Mouse (Mus musculus) midbrain, embryonic 16.5 days (tissue): Measurements from ENCODE around the gene Socs2. TPM values are rescaled to one million over a fixed set of nuclear protein-coding genes. Genes with fewer than 3 reads are reported as not detected.

Source experiments
- ATAC-seq: fragments of 200-750 bp; cut with Nextera tagmentation; 2 replicates; pipeline ENCODE4 v1.8.0; 2017; ENCODE audit warnings: moderate TSS enrichment
- H3K27ac ChIP-seq: fragments of 300-500 bp; sonication (generic); 2 replicates; pipeline ENCODE4 v1.5.1; 2014; ENCODE audit warnings: mild to moderate bottlenecking, low read length, mixed read lengths
- H3K27me3 ChIP-seq: fragments of 300-500 bp; sonication (generic); 2 replicates; pipeline ENCODE4 v1.6.1; 2014; ENCODE audit warnings: low read depth, low read length, mixed read lengths; ENCODE audit not compliant: control insufficient read depth, insufficient read depth
- H3K36me3 ChIP-seq: fragments of 300-500 bp; sonication (generic); 2 replicates; pipeline ENCODE4 v1.6.1; 2014; ENCODE audit warnings: mild to moderate bottlenecking, low read length, moderate library complexity, mixed read lengths; ENCODE audit not compliant: control insufficient read depth, insufficient read depth
- H3K4me1 ChIP-seq: fragments of 300-500 bp; sonication (generic); 2 replicates; pipeline ENCODE4 v1.6.1; 2014; ENCODE audit warnings: mild to moderate bottlenecking, low read length, mixed read lengths; ENCODE audit not compliant: control insufficient read depth, insufficient read depth
- H3K4me2 ChIP-seq: fragments of 300-500 bp; sonication (generic); 2 replicates; pipeline ENCODE4 v1.6.1; 2014; ENCODE audit warnings: mild to moderate bottlenecking, low read length, mixed read lengths
- H3K4me3 ChIP-seq: fragments of 300-500 bp; sonication (generic); 2 replicates; pipeline ENCODE4 v1.5.1; 2014; ENCODE audit warnings: low read depth, mild to moderate bottlenecking, low read length, moderate library complexity, mixed read lengths
- H3K9ac ChIP-seq: fragments of 300-500 bp; sonication (generic); 2 replicates; pipeline ENCODE4 v1.6.1; 2014; ENCODE audit warnings: low read depth, low read length, mixed read lengths
- H3K9me3 ChIP-seq: fragments of 300-500 bp; sonication (generic); replicated peaks from 2 replicates; pipeline ENCODE4 v1.6.1; 2014; ENCODE audit warnings: mild to moderate bottlenecking, low read length, mixed read lengths; ENCODE audit not compliant: control insufficient read depth, poor library complexity, severe bottlenecking
- WGBS: fragments of 180-500 bp; shearing (Covaris S2); extraction: QIAGEN DNeasy Blood & Tissue Kit; methylation state at CpG from one replicate; pipeline ENCODE4 v1.1.7; 2014; 5-methylcytosine and 5-hydroxymethylcytosine counted together
- polyA plus RNA-seq: library from polyadenylated mRNA; unstranded; fragments of >200 nt; fragmentation: Nextera tagmentation; extraction: Ambion mirVana; gene quantifications from 2 replicates; pipeline ENCODE4 v1.2.1, GENCODE M21; 2015

The Socs2 gene
- polyA plus RNA-seq, 1 experiment from 2014 or later: 122 TPM

DNA sequence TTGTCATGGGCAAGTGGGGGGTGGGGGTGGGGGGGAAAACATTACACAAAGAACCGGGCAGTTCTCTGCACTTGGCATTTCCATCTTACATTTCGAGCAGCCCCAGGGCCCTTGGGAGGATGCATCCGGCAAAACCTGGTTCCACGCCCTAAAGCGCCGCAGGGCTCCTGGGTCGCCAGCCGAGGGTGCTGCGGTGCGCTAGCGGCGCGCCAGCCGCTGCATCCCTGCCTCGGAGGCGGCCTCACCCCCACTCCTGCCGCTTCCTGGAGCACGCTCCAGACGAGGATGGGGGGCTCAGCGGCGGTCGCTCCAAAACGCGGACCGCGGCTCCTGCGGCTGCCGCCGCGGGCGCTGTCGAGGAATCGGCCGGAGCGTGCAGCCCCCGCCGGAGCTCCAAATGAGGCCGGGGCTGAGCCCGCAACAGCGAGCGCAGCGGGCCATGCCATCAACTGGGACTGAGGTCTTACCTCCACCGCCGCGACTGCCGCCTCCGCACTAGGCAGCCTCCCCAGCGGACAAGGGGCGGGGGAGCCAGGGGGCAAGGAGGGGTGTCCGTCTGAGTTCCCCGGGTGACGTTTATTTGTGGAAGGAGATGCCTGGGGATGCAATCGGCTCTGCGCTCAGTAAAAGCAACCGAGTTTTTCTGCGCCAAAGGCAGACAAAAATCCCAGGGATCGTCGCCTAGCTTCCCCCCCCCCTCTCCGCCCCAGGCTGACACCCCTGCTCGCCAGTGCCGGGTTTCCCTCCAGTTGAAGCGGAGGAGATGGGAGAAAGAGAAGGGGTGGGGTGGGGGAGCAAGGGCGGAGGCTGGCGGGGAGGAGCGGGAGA lies 1.2 kb downstream of the Socs2 start:
- Histone ChIP-seq H3K27me3 (no peaks in the 10 kb centered on the region), H3K9ac (peak overlapping the region; percentile 83), H3K27ac (peak overlapping the region; percentile 84), H3K9me3 (no peaks in the 10 kb centered on the region), H3K36me3 (no peaks in the 10 kb centered on the region), H3K4me3 (peak overlapping the region; percentile 60), H3K4me1 (peaks cover 12% of the 10 kb centered on the region), H3K4me2 (peak overlapping the region; percentile 82)
- WGBS: under 1% methylated on average over 64 of the region's 65 CpGs
- peak; percentile 22 for ATAC-seq

DNA sequence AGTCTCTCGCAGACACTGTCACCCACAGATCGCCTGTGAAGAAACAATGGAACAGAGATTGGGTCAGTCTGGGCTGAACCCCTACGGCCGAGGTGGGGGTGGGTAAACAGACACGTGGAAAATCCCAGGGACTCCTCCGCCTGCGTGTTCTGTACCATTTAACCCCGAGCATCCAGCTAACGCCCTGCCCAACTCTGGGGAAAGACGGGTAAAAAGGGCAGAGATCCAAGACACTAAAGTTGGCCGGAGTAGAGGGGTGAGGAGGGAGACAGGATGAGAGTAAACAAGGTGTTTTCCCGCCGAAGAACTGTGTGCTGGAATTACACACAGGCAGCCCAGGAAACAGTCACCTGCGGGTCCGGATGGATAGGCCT lies 1.8 kb downstream of the Socs2 start:
- Histone ChIP-seq H3K4me1 (peaks cover 12% of the 10 kb centered on the region), H3K9me3 (no peaks in the 10 kb centered on the region), H3K9ac (peak overlapping the region; percentile 83), H3K27me3 (no peaks in the 10 kb centered on the region), H3K4me3 (peak overlapping the region; percentile 60), H3K36me3 (no peaks in the 10 kb centered on the region), H3K27ac (peak overlapping the region; percentile 84), H3K4me2 (peak overlapping the region; percentile 82)
- under 1% methylated on average over 15 of the region's 15 CpGs for WGBS
- ATAC-seq: peak; percentile 1; the same call in 1 of the 2 replicates

DNA sequence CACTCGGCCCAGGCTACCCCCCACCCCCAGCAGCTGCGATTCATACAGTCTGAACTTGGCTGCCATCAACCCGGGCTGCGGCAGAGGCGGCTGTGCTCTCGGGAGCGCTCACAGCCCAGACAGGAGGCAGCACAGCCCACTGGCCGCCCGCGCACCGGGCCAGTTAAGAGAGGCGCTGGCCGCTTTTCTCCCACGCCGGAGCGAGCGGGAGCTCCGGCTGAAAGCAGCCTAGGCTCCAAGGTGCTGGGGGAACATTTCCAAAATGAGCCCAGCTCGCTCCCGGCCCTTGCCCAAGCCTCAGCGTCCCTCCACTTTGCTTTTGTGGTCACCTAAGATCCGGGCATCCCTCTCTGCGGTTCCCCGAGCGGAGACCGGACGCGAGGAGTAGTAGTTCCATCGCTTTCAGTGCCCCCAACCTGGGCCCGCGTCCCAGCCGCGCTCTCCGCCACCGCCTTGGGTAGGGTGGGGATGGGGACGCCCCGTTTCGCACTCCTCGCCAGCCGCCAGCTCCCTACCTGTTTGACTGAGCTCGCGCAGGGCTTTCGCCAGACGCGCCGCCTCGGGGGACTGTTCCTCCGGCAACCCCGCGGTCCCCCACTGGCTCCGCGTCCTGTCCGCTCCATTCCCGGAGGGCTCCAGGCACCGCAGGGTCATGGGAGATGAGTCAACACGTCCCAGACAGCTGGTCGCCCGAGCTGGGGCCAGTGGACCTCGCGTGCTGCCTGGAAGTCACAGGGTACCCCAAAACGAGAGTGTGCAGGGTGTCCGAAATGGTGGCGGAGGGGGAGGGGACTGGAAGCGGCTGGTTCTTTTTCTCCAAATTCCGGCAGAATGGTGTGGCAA lies 2.4 kb downstream of the Socs2 start:
- Histone ChIP-seq H3K4me2 (peak overlapping the region; percentile 82), H3K9ac (peak overlapping the region; percentile 83), H3K27me3 (no peaks in the 10 kb centered on the region), H3K4me3 (peak overlapping the region; percentile 60), H3K9me3 (no peaks in the 10 kb centered on the region), H3K4me1 (peaks cover 14% of the 10 kb centered on the region), H3K36me3 (no peaks in the 10 kb centered on the region), H3K27ac (peak overlapping the region; percentile 84)
- ATAC-seq: peak; percentile 3; the same call in 1 of the 2 replicates
- WGBS: 1% methylated on average over 61 of the region's 65 CpGs

DNA sequence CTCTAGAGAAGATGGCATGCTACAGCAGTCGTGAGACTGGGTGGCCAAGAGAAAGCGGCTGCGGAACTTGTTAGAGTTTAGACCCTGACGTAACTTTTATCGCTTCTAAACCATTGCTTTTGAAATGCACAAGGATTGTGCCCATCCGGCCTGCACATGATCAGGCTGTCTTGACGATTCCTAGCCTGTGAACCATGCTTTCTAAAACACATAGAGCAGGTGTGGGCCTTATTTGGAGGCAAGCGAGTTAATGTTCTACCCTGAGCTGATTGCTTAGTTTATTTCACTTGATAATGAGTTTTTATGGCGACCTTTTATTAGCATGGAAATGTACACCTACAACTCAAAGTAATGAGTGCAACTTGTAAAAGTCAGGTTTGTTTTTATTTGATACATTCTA lies 5.8 kb downstream of the Socs2 start:
- no peak overlapping the region for H3K9ac ChIP-seq
- H3K27ac ChIP-seq: no peak overlapping the region
- no peaks in the 10 kb centered on the region for H3K9me3 ChIP-seq
- no peak for ATAC-seq
- peaks cover 9% of the 10 kb centered on the region; the same call in 1 of the 2 replicates for H3K4me1 ChIP-seq
- H3K4me3 ChIP-seq: no peak overlapping the region
- H3K4me2 ChIP-seq: no peak overlapping the region
- 95% methylated on average over 9 of the region's 9 CpGs for WGBS
- no peaks in the 10 kb centered on the region for H3K36me3 ChIP-seq
- no peaks in the 10 kb centered on the region for H3K27me3 ChIP-seq

DNA sequence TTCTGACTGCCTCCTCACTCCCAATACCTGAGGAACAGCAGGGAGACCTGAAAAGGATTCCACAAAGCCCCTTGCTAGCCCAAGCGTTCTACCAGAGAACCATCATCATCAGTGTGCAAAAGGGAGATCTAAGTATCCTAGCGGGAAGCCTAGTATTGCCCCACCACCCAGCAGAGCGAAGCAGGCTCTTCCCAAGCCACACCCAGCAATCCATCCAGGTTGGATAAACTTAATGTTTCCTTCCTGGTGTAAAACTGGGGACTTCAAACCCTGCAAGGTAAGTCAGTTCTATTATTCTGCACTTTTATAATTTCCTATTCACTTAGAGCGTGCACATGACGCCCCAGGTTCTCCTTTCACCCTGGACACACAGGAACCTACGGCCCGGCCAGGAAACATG lies 6.3 kb downstream of the Socs2 start:
- Histone ChIP-seq H3K4me3 (no peak overlapping the region), H3K27me3 (no peaks in the 10 kb centered on the region), H3K36me3 (no peaks in the 10 kb centered on the region), H3K4me1 (peaks cover 9% of the 10 kb centered on the region; the same call in 1 of the 2 replicates), H3K4me2 (no peak overlapping the region), H3K27ac (no peak overlapping the region), H3K9me3 (no peaks in the 10 kb centered on the region), H3K9ac (no peak overlapping the region)
- WGBS: 91% methylated on average over 7 of the region's 7 CpGs
- ATAC-seq: no peak

DNA sequence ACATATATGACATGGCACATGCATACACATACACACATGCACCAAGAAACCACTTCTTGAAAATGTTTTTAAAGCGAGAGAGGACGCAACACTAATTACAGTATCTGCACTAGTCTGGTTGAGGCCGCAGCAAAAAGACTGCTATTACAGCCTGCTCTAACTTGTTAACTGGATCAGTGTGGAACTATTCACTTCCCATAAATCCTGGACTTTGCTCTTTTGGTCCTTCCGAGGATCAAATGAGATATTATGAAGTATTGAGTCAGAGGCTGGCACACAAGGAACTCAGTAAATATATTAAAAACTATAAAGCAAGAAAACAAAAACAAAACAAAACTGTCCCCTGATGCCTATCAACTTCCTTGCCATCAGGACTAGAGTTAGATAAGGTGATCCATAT lies 6.8 kb downstream of the Socs2 start:
- Histone ChIP-seq H3K36me3 (no peaks in the 10 kb centered on the region), H3K9ac (no peak overlapping the region), H3K9me3 (no peaks in the 10 kb centered on the region), H3K4me1 (peaks cover 9% of the 10 kb centered on the region; the same call in 1 of the 2 replicates), H3K27ac (no peak overlapping the region), H3K4me2 (peak overlapping the region; percentile 17; the same call in 1 of the 2 replicates), H3K4me3 (no peak overlapping the region), H3K27me3 (no peaks in the 10 kb centered on the region)
- no peak for ATAC-seq
- 92% methylated on average over 4 of the region's 4 CpGs for WGBS

DNA sequence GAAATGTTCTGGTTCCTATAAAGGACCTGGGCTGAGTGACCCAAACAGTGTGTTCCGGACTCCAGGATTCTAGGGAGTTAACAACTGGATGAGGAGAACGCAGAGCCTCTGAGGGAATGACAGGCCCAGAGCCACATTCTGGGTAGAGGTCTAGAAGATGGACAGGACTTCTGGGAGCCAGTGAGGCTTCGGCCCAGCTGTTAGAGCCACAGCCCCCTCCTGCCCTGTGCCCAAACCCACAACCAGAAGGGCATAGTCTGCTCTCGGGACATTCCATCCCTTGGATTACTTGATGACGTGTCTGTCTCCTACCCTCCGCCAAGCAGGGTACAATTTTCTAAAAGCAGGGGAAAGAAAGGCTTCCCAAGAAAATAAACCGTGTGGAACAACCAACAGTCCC lies 7.8 kb downstream of the Socs2 start:
- H3K9ac ChIP-seq: no peak overlapping the region
- no peak overlapping the region for H3K27ac ChIP-seq
- H3K4me1 ChIP-seq: peaks cover 7% of the 10 kb centered on the region; the same call in 1 of the 2 replicates
- WGBS: 88% methylated on average over 7 of the region's 7 CpGs
- no peaks in the 10 kb centered on the region for H3K27me3 ChIP-seq
- no peak overlapping the region for H3K4me3 ChIP-seq
- H3K9me3 ChIP-seq: no peaks in the 10 kb centered on the region
- ATAC-seq: no peak
- H3K4me2 ChIP-seq: no peak overlapping the region
- no peaks in the 10 kb centered on the region for H3K36me3 ChIP-seq

DNA sequence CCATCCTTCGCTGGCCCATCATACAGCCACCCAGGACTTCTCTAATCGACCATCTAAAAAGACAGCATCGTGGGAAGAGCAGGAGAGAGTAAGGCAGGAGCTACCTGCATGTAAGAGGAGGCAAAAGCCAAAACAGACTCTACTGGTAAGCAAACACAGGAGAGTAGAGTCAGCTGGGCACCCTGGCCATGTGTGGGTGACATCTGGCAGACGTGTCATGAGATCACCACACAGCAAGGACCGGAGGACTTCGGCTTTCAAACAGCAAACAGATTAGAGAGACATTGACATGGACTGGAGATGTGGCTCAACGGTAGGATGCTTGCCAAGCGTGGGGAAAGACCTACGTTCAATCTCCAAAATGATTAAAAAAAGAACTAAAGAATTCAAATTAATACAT lies 8.5 kb downstream of the Socs2 start:
- Histone ChIP-seq H3K36me3 (no peaks in the 10 kb centered on the region), H3K9ac (no peak overlapping the region), H3K4me2 (no peak overlapping the region), H3K4me1 (peaks cover 2% of the 10 kb centered on the region; the same call in 1 of the 2 replicates), H3K27ac (no peak overlapping the region), H3K4me3 (no peak overlapping the region), H3K9me3 (no peaks in the 10 kb centered on the region), H3K27me3 (no peaks in the 10 kb centered on the region)
- no peak for ATAC-seq
- WGBS: 76% methylated on average over 9 of the region's 9 CpGs
